Mouse (Mus musculus): Measurements from ENCODE around the gene Hc.

Gene Hc

GRCm38 (mm10) chr2:34976447-34976846 is 84.8 kb downstream of the Hc start:
- DNase-seq: no peak

- no peak for DNase-seq
These were observed 88.2 kb downstream of the Hc start for GRCm38 (mm10) chr2:34973087-34973486.

- no peak for DNase-seq
These were observed 90.0 kb downstream of the Hc start for GRCm38 (mm10) chr2:34971080-34971888.

GRCm38 (mm10) chr2:34970092-34970750 is 91.0 kb downstream of the Hc start:
- peak; percentile 93 for DNase-seq

- no peak for DNase-seq
These were observed 92.1 kb downstream of the Hc start for GRCm38 (mm10) chr2:34969166-34969565.

GRCm38 (mm10) chr2:34966243-34966934 is 94.8 kb downstream of the Hc start:
- DNase-seq: no peak

- no peak for DNase-seq
These were observed 95.4 kb downstream of the Hc start for GRCm38 (mm10) chr2:34965806-34966205.

DNA sequence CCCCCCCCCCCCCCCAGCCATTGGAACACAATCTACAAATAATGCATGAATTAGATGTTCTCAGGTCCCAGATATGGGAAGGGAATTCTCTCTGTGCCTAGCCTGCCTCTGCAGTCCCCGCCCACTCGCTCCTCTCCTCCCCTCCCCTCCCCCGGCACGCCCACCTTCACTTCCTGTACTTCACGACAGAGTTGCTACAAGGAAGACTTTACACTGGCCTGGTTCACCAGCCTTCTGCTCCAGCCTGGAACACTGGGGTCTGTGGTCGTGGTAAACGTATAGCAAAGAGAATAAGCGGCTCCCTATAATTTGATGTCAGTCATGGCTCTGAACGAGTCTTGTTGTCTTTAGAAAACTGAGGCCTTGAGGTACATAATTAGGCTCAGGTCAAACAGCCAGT is 95.9 kb downstream of the Hc start:
- DNase-seq: peak; percentile 76

DNA sequence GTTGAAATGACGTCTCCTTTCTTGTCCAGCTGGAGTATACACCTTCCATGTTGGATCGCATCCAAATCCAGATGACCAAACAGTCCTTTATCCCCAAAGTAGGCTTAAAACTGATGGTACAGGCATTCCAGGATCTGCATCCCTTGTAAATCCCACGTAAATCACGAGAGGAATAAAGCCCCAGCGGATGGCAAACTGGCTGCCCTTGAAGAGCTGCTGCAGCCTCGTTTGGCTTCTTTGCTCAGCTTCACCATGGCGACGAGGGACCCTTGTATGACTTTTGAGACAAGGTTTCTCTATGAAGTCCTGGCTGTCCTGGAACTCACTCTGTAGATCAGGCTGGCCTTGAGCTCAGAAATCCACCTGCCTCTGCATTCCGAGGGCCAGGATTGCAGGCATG is 96.6 kb downstream of the Hc start:
- no peak for DNase-seq

DNA sequence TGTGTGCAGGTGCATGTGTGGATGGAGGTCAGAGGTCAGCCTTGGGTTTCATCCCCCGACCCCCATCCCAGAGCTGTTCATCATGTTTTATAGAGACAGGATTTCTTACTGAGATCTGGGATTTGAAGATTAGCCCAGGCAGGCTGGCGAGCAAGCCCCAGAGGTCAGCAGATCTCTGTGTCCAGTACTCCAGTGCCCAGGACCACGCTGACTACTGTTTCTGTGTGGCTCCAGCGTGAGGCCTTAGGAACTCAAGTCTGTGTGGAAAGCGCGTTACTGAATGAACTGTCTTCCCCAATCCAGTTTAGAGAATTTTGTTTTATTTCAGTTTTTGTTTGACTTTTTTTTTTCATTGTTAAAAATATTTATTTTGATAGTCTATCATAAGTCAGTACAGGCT is 97.0 kb downstream of the Hc start:
- no peak for DNase-seq

- DNase-seq: peak; percentile 24
These were observed 97.8 kb downstream of the Hc start for GRCm38 (mm10) chr2:34963371-34963956.

GRCm38 (mm10) chr2:34962893-34963292 is 98.3 kb downstream of the Hc start:
- DNase-seq: no peak

DNA sequence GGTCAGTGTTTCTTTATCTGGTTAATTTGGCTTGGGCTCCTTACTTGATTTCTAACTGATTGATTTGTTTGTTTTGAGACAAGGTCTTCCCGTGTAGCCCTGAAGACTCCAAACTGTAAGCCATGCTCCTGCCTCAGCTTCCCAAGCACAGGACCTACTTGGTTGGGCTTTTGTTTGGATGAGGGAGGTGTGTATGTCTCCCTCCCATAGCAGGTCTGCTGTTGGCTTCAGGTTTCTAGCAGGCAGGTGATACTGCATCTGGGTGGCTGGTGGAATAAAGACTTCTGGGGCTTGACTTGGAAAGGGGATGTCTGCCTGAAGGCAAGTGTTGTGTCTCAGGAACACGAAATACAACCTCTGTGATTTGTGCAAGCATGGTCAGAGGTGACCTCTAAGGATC is 99.0 kb downstream of the Hc start:
- DNase-seq: no peak

DNA sequence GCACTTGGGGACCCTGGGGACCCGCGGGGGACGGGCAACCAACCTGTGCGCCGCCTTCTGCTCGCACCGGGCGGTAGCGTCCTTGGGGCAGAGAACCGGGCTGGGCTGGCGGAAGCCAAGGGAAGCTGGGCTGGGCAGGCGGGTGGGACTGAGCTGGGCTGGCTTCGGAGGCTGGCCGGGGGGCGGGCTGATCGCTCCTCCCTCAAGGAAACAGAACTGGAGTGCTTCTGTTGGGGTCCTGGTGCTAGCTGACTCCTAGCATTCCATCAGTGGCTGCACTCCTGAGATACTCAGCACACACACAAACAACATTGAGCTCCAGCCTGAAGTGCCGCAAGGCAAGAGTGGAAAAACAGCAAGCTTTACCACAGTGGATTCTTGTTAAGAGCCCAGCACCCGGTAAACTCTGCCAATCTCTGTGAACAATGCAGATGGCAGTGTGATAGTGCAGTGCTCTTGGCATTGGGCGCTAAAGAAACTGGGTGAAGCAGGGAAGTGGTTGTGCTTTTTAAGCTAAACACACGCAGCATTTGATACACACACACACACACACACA is 99.7 kb downstream of the Hc start, which contains the start of gene Traf1:
Traf1 (minus strand) TSS at position 292 of the 556 bp plus-strand sequence.
- peak; percentile 80 for DNase-seq

DNA sequence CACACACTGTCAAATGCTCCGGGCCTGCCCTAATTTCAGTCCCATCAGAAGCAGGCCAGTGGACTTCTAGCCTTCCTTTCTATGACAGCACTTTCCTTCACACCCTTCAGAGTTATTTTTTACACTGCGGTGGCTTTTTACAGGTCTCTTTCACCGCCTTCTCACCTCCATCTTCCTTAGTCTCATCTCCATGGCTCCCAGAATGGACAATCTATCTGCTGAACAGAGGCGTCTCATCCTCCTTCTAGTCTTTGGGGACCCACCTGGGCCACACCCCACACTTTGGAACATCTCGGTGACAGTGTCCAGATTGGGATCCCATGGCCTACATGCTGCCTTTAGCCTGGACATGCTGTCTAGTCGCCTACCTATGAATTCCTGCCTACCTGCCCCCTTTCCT is 100.3 kb downstream of the Hc start:
- no peak for DNase-seq

DNA sequence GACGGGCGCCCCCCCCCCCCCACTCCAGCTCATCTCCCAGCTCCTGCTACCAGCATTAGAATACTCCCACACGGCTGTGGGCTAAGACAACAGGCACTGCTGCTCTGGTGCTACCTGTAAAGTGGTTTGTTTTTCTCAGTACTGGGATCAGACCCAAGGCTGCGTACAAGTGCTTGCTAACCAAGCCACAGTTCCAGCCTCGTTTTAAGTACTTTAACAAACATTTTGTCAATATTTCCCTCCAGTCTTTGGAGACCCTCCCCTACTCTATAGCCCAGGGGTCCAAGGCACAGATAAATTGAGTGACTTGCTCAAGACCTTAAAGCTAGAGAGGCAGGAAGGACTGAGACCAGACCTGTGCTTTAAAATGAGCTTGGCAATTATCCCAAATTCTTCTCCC is 100.8 kb downstream of the Hc start:
- DNase-seq: no peak

- no peak for DNase-seq
These were observed 102.7 kb downstream of the Hc start for GRCm38 (mm10) chr2:34958582-34958981.

GRCm38 (mm10) chr2:34958036-34958435 is 103.2 kb downstream of the Hc start:
- DNase-seq: no peak

GRCm38 (mm10) chr2:34957405-34957804 is 103.8 kb downstream of the Hc start:
- no peak for DNase-seq

DNA sequence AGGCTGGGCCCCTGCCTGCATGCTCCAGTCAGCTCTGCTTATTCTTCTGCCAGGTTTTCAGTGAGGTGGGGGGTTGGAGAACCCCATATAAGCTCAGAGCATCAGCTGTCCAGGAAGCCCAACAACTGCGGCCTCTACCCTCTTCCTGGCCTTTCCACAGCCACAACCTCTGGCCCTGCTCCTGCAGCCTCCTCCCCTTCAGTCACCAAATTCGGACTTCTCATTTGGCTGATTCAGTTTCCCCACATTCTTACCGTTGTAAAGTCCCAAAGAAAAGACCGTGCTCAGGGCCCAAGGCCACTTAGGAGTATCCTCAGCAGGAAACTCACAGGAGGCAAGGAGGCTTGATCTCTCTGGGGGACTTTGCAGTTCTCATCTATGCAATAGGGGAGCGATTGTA is 104.3 kb downstream of the Hc start:
- DNase-seq: no peak

DNA sequence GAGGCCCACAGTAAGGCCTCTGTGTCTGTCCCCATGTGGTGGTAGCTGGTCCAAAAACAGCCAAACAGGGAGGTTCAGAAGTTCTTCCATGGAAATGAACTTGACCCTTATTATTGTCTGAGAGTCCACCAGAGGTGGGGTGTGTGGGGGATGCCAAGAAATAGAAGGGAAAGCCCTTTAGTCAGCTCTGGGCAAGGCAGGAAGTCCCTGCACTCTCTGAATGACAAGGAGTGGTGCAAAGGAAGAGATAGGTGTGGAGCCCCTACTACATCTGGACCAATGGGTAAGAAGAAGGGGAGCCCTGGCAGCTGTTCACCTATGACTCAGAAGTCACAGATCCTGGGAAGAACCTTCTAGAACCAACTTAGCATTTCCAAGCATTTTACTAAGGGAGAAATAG is 106.9 kb downstream of the Hc start:
- DNase-seq: no peak

DNA sequence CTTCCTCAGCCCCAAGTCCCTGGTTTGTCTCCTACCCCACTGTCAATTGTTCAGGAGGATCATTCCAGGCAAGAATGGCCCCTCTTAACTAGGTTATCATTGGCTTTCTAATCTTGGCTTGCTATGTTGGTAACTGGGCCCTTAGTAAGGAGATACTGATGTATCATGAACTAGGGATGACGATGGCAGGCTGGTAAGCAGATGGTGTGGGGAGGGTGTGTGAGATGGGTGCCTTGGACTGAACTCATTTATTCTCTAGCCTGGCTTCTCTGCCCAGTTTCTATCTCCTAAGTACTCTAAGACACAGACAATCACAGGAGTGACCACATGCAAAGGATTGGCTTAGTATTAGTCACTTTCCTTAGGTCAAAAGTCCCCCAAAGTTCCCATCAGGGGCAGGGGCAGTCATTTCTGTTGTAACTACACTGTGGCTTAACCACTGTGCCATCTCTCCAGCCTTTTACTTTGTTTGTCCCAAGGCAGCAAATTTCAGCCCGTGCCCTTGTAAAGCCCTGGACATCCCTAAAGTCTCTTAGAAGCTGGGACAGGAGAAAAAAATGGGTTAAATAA is 107.6 kb downstream of the Hc start:
- no peak for DNase-seq

DNA sequence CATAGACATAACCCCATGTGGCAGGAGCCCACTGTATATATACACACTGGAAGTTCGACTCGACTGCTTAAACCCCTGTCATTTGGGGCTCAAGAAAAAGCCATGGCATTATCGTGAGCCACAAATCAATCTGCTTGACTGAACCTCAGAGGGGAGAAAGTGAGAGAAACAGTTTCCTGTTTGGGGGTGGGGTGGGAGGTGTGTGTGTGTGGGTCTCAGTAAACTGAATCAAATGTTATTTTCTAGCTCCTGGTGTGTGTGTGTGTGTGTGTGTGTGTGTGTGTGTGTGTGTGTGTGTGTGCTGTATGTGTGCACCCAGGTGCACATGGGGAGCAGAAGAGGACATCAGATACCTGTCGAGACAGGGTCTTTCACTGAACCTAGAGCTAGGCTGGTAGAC is 108.2 kb downstream of the Hc start:
- no peak for DNase-seq
